Mouse (Mus musculus): ENCODE measurements at regions not wholly inside any gene's neighbourhood (a gene's known extent, or its start where the extent isn't known, plus 50 kb on each side); places are given as distances from the start of the nearest gene placed in this dataset.

GRCm38 (mm10) chr1:167958531-167958930, 269.5 kb downstream of the Lmx1a start:
- TF ChIP-seq CTCF (IDR thresholded peaks at IDR 0.05; ENCODE audit: low read depth) (no peak), EP300 (IDR thresholded peaks at IDR 0.05; ENCODE audit: low read depth) (no peak)
